Mouse (Mus musculus) olfactory bulb, adult 2 months (tissue): ENCODE data around the gene Kctd2.

Experiments
- CTCF ChIP-seq: fragments of 200-500 bp; IDR thresholded peaks from 2 replicates; pipeline ENCODE4 v1.5.1; 2012; ENCODE audit warnings: low read depth, mild to moderate bottlenecking, low read length, moderate library complexity; ENCODE audit not compliant: insufficient read depth
- POLR2A ChIP-seq: fragments of 200-500 bp; IDR thresholded peaks from 2 replicates; pipeline ENCODE4 v1.6.1; 2012; ENCODE audit warnings: mild to moderate bottlenecking, low read depth, low read length, moderate library complexity; ENCODE audit not compliant: insufficient read depth

GRCm38 (mm10) chr11:115432814-115433213, 12.9 kb downstream of the Kctd2 start:
- TF ChIP-seq CTCF = no peak
- TF ChIP-seq POLR2A = no peak
